Mouse (Mus musculus) liver, postnatal 0 days (tissue): ENCODE measurements around the gene Macrod1. TPM values are rescaled to one million over a fixed set of nuclear protein-coding genes. Genes with fewer than 3 reads are reported as not detected.
A peak's percentile ranks its signal among the peaks of the same experiment; 100 is the strongest.

Source experiments
- ATAC-seq: fragments of 200-750 bp; cut with Nextera tagmentation; 2 replicates; pipeline ENCODE4 v1.8.0; 2017; ENCODE audit warnings: mild to moderate bottlenecking, moderate library complexity
- DNase-seq: peaks from one replicate; pipeline ENCODE4 v3.0.0-alpha.2; 2016
- H3K27ac ChIP-seq: fragments of 300-500 bp; sonication (generic); 2 replicates; pipeline ENCODE4 v1.5.1; 2014; ENCODE audit warnings: antibody characterized with exemption, moderate library complexity, mild to moderate bottlenecking, low read depth
- H3K27me3 ChIP-seq: fragments of 300-500 bp; sonication (generic); 2 replicates; pipeline ENCODE4 v1.6.1; 2014; ENCODE audit warnings: low read length, control low read depth, mixed read lengths; ENCODE audit not compliant: insufficient read depth
- H3K36me3 ChIP-seq: fragments of 300-500 bp; sonication (generic); replicated peaks from 2 replicates; pipeline ENCODE4 v1.6.1; 2014; ENCODE audit warnings: mild to moderate bottlenecking, control low read depth, low read length, moderate library complexity, mixed read lengths; ENCODE audit not compliant: insufficient read depth
- H3K4me1 ChIP-seq: fragments of 300-500 bp; sonication (generic); 2 replicates; pipeline ENCODE4 v1.6.1; 2014; ENCODE audit warnings: antibody characterized with exemption, mild to moderate bottlenecking, control low read depth; ENCODE audit not compliant: insufficient read depth
- H3K4me2 ChIP-seq: fragments of 300-500 bp; sonication (generic); 2 replicates; pipeline ENCODE4 v1.6.1; 2014; ENCODE audit warnings: low read depth, mild to moderate bottlenecking, low read length, moderate library complexity, mixed read lengths
- H3K4me3 ChIP-seq: fragments of 300-500 bp; sonication (generic); 2 replicates; pipeline ENCODE4 v1.5.1; 2014; ENCODE audit warnings: low read depth, low read length
- H3K9ac ChIP-seq: fragments of 300-500 bp; sonication (generic); replicated peaks from 2 replicates; pipeline ENCODE4 v1.6.1; 2014; ENCODE audit warnings: mild to moderate bottlenecking, moderate library complexity
- H3K9me3 ChIP-seq: fragments of 300-500 bp; sonication (generic); 2 replicates; pipeline ENCODE4 v1.6.1; 2016; ENCODE audit warnings: mild to moderate bottlenecking, control low read depth, low read length, mixed read lengths
- CTCF ChIP-seq: sonication (generic); IDR thresholded peaks from 2 replicates; pipeline ENCODE4 v1.5.1; 2016; ENCODE audit warnings: antibody characterized with exemption, low read depth
- EP300 ChIP-seq: IDR thresholded peaks from 2 replicates; pipeline ENCODE4 v1.6.1; 2016; ENCODE audit warnings: antibody characterized with exemption, low read depth, mild to moderate bottlenecking
- WGBS: fragments of 180-500 bp; shearing (Covaris S2); extraction: QIAGEN DNeasy Blood & Tissue Kit; methylation state at CpG from one replicate; pipeline ENCODE4 v1.1.7; 2014; ENCODE audit not compliant: insufficient replicate concordance; 5-methylcytosine and 5-hydroxymethylcytosine counted together
- polyA plus RNA-seq: library from polyadenylated mRNA; unstranded; fragments of >200 nt; fragmentation: Nextera tagmentation; extraction: Ambion mirVana; gene quantifications from 2 replicates; pipeline ENCODE4 v1.2.1, GENCODE M21; 2015

Macrod1 gene
- polyA plus RNA-seq, 1 experiment from 2014 or later: 11.7 TPM

- Histone ChIP-seq H3K9me3 (no peaks in the 10 kb centered on the region), H3K4me1 (peaks cover 18% of the 10 kb centered on the region), H3K4me2 (peak overlapping the region; percentile 80), H3K9ac (peak overlapping the region; percentile 73), H3K27me3 (no peaks in the 10 kb centered on the region), H3K36me3 (peaks cover 54% of the 10 kb centered on the region), H3K4me3 (peak overlapping the region; percentile 54), H3K27ac (peak overlapping the region; percentile 97)
- ATAC-seq (peak; percentile 85), DNase-seq (peak; percentile 81)
- TF ChIP-seq CTCF (no peak), EP300 (peak; percentile 89)
- 22% methylated on average over 12 of the region's 12 CpGs for WGBS
Measured at GRCm38 (mm10) chr19:7017541-7018457, 38.8 kb upstream of the Macrod1 start.

- H3K9me3 ChIP-seq: no peaks in the 10 kb centered on the region
- 26% methylated on average over 11 of the region's 11 CpGs for WGBS
- DNase-seq (no peak), ATAC-seq (peak; percentile 9)
- TF ChIP-seq CTCF: no peak
- TF ChIP-seq EP300: no peak
- peak overlapping the region; percentile 54 for H3K4me3 ChIP-seq
- peak overlapping the region; percentile 80 for H3K4me2 ChIP-seq
- peaks cover 55% of the 10 kb centered on the region for H3K36me3 ChIP-seq
- no peaks in the 10 kb centered on the region for H3K27me3 ChIP-seq
- H3K9ac ChIP-seq: peak overlapping the region; percentile 73
- H3K4me1 ChIP-seq: peaks cover 18% of the 10 kb centered on the region
- H3K27ac ChIP-seq: peak overlapping the region; percentile 97
Measured at GRCm38 (mm10) chr19:7018546-7018945, 38.1 kb upstream of the Macrod1 start.

- peak within 1 kb of the TSS; percentile 54 for H3K4me3 ChIP-seq
- 30% methylated on average over 5 of the region's 5 CpGs for WGBS
- H3K4me1 ChIP-seq: peaks cover 18% of the 10 kb centered on the region
- H3K4me2 ChIP-seq: peak within 1 kb of the TSS; percentile 80
- peak within 1 kb of the TSS; percentile 73 for H3K9ac ChIP-seq
- peaks cover 54% of the 10 kb centered on the region for H3K36me3 ChIP-seq
- peak; percentile 63 for ATAC-seq
- DNase-seq: peak; percentile 83
- peak within 1 kb of the TSS; percentile 97 for H3K27ac ChIP-seq
- no peaks in the 10 kb centered on the region for H3K27me3 ChIP-seq
- TF ChIP-seq EP300: no peak
- no peak for TF ChIP-seq CTCF
- H3K9me3 ChIP-seq: no peaks in the 10 kb centered on the region
Measured at GRCm38 (mm10) chr19:7019191-7019590, 37.4 kb upstream of the Macrod1 start, which contains the start of gene Fermt3. TSS of gene Fermt3 (minus strand) at chr19:7019469.

GRCm38 (mm10) chr19:7020224-7020641, 36.4 kb upstream of the Macrod1 start:
- 18% methylated on average over 3 of the region's 3 CpGs for WGBS
- H3K27ac ChIP-seq: peak overlapping the region; percentile 97
- H3K4me1 ChIP-seq: peaks cover 18% of the 10 kb centered on the region
- no peak overlapping the region for H3K4me3 ChIP-seq
- peak; percentile 74 for DNase-seq
- TF ChIP-seq CTCF (peak; percentile 93), EP300 (no peak)
- H3K9me3 ChIP-seq: no peaks in the 10 kb centered on the region
- H3K9ac ChIP-seq: peak overlapping the region; percentile 73; the same call in 1 of the 2 replicates
- peaks cover 56% of the 10 kb centered on the region for H3K36me3 ChIP-seq
- peak; percentile 12 for ATAC-seq
- no peaks in the 10 kb centered on the region for H3K27me3 ChIP-seq
- H3K4me2 ChIP-seq: peak overlapping the region; percentile 80

- WGBS: 87% methylated on average over 5 of the region's 5 CpGs
- peaks cover 83% of the 10 kb centered on the region for H3K36me3 ChIP-seq
- no peaks in the 10 kb centered on the region for H3K9me3 ChIP-seq
- no peak overlapping the region for H3K4me2 ChIP-seq
- H3K27ac ChIP-seq: no peak overlapping the region
- ATAC-seq (no peak), DNase-seq (no peak)
- H3K4me3 ChIP-seq: no peak overlapping the region
- no peaks in the 10 kb centered on the region for H3K4me1 ChIP-seq
- H3K27me3 ChIP-seq: no peaks in the 10 kb centered on the region
- no peak overlapping the region for H3K9ac ChIP-seq
- TF ChIP-seq CTCF: no peak
- TF ChIP-seq EP300: no peak
Measured at GRCm38 (mm10) chr19:7029531-7029930, 27.1 kb upstream of the Macrod1 start.

GRCm38 (mm10) chr19:7034006-7034405, 22.6 kb upstream of the Macrod1 start:
- Histone ChIP-seq H3K4me2 (no peak overlapping the region), H3K36me3 (peaks cover 50% of the 10 kb centered on the region), H3K27me3 (no peaks in the 10 kb centered on the region), H3K9ac (no peak overlapping the region), H3K4me3 (no peak overlapping the region), H3K27ac (no peak overlapping the region), H3K4me1 (peaks cover 16% of the 10 kb centered on the region), H3K9me3 (no peaks in the 10 kb centered on the region)
- WGBS: 85% methylated on average over 5 of the region's 5 CpGs
- 0 out of 2 replicates have a peak, but pooled peaks have one; percentile 11 for TF ChIP-seq CTCF
- no peak for TF ChIP-seq EP300
- ATAC-seq: no peak
- DNase-seq: no peak
